Mouse (Mus musculus) heart, postnatal 10 days (tissue): Measurements from ENCODE around the gene Fbxo11. TPM values are rescaled to one million over a fixed set of nuclear protein-coding genes. Genes with fewer than 3 reads are reported as not detected.
"Not testable (repeated sequence)": the region's sequence is repeated elsewhere in the genome, so short reads cannot be mapped to it uniquely, and the experiment has no call there.

ENCODE experiments used
- DNase-seq, 2 experiments: peaks; one replicate each; pipeline ENCODE4 v3.0.0; 2021
- intact Hi-C: fragments of 180-260 bp; cut with DNase I; formaldehyde crosslinking; loops from one replicate; pipeline ENCODE4 v1.15.1; 2025
- total RNA-seq, 2 experiments: library from RNA; stranded (reverse); gene quantifications; 2 replicates each; pipeline ENCODE4 v1.2.3; 2021

Fbxo11 gene
- total RNA-seq, 2 experiments from 2014 or later, result 46.0 to 49.3 TPM

GRCm38 (mm10) chr17:88029194-88029970 lies 35.7 kb downstream of the Fbxo11 start:
- intact Hi-C loops, result loop anchor here (5.0 kb wide), 1 partner anchor 483 kb away; no protein-coding TSS in a partner anchor
- peak in 1 of 2 experiments; percentile 9 for DNase-seq

GRCm38 (mm10) chr17:88025227-88025626 lies 39.9 kb downstream of the Fbxo11 start:
- DNase-seq, result peak; percentile 67 to 77
- intact Hi-C loops, result loop anchor here (1.0 to 5.0 kb wide), 2 partner anchors 227 to 487 kb away; no protein-coding TSS in a partner anchor

- intact Hi-C loops, result no loop called here
- DNase-seq, result no peak
These were observed 41.2 kb downstream of the Fbxo11 start for GRCm38 (mm10) chr17:88023924-88024323.

GRCm38 (mm10) chr17:88016027-88016426 lies 49.1 kb downstream of the Fbxo11 start:
- DNase-seq, intact Hi-C loops: not testable (repeated sequence)

GRCm38 (mm10) chr17:88014456-88014855 lies 50.6 kb downstream of the Fbxo11 start:
- intact Hi-C loops, result no loop called here
- DNase-seq, result no peak

- intact Hi-C loops, result no loop called here
- no peak for DNase-seq
These were observed 58.1 kb downstream of the Fbxo11 start for GRCm38 (mm10) chr17:88006956-88007355.

GRCm38 (mm10) chr17:88004892-88005291 lies 60.2 kb downstream of the Fbxo11 start:
- intact Hi-C loops, result no loop called here
- no peak for DNase-seq

GRCm38 (mm10) chr17:87997808-87998207 lies 67.3 kb downstream of the Fbxo11 start:
- DNase-seq, result no peak
- intact Hi-C loops, result no loop called here

- intact Hi-C loops, result no loop called here
- DNase-seq, result no peak
These were observed 71.8 kb downstream of the Fbxo11 start for GRCm38 (mm10) chr17:87993338-87993737.

GRCm38 (mm10) chr17:87992154-87992553 lies 72.9 kb downstream of the Fbxo11 start:
- intact Hi-C loops, result no loop called here

GRCm38 (mm10) chr17:87987507-87987906 lies 77.6 kb downstream of the Fbxo11 start:
- no peak for DNase-seq
- intact Hi-C loops, result no loop called here

More at GRCm38 (mm10) chr17:87992154-87992553, 72.9 kb downstream of the Fbxo11 start:
- no peak for DNase-seq

- no peak for DNase-seq
- intact Hi-C loops, result no loop called here
These were observed 79.2 kb downstream of the Fbxo11 start for GRCm38 (mm10) chr17:87985916-87986315.

GRCm38 (mm10) chr17:87984440-87985214 lies 80.5 kb downstream of the Fbxo11 start:
- no peak for DNase-seq
- intact Hi-C loops, result no loop called here

GRCm38 (mm10) chr17:87983313-87983712 lies 81.8 kb downstream of the Fbxo11 start:
- intact Hi-C loops, result no loop called here
- no peak for DNase-seq

GRCm38 (mm10) chr17:87982112-87982511 lies 83.0 kb downstream of the Fbxo11 start:
- DNase-seq, result no peak
- intact Hi-C loops, result no loop called here

GRCm38 (mm10) chr17:87979696-87980095 lies 85.4 kb downstream of the Fbxo11 start:
- DNase-seq, intact Hi-C loops: not testable (repeated sequence)

GRCm38 (mm10) chr17:87976927-87977326 lies 88.2 kb downstream of the Fbxo11 start:
- DNase-seq, intact Hi-C loops: not testable (repeated sequence)

- no peak for DNase-seq
- intact Hi-C loops, result no loop called here
These were observed 88.8 kb downstream of the Fbxo11 start for GRCm38 (mm10) chr17:87976154-87976806.

GRCm38 (mm10) chr17:87975229-87975853 lies 89.8 kb downstream of the Fbxo11 start:
- peak; percentile 66 to 67 for DNase-seq
- intact Hi-C loops, result no loop called here

- intact Hi-C loops, result no loop called here
These were observed 90.4 kb downstream of the Fbxo11 start, which contains the start of gene Msh6 for GRCm38 (mm10) chr17:87974629-87975228. TSS of gene Msh6 (plus strand) at chr17:87975062.

More at GRCm38 (mm10) chr17:87974629-87975228, 90.4 kb downstream of the Fbxo11 start, which contains the start of gene Msh6:
- DNase-seq, result peak; percentile 89
